Mouse (Mus musculus) MEL (cell line): ENCODE results near the gene Fgfr1op2. TPM values are rescaled to one million over a fixed set of nuclear protein-coding genes. Genes with fewer than 3 reads are reported as not detected.

Experiments
- DNase-seq: peaks from one replicate; pipeline ENCODE4 v3.0.0; 2011; ENCODE audit warnings: low read depth, low spot score
- H3K27ac ChIP-seq: 2 replicates; pipeline ENCODE4 v1.5.1; 2012; ENCODE audit warnings: low read depth, mild to moderate bottlenecking, control low read depth, low read length, moderate library complexity; ENCODE audit not compliant: control insufficient read depth
- H3K27me3 ChIP-seq, 2 experiments: fragments of 150-350 bp in 1 of 2; sonication (generic) in 1 of 2; 2 replicates each; pipeline ENCODE4 v1.6.1; 2012; ENCODE audit warnings: low read length in 2 of 2, mild to moderate bottlenecking in 2 of 2, improper control_type of control experiment in 1 of 2, moderate library complexity in 1 of 2; ENCODE audit not compliant: insufficient read depth in 2 of 2, control insufficient read depth in 1 of 2
- H3K36me3 ChIP-seq, 2 experiments: 2 replicates each; pipeline ENCODE4 v1.6.1; 2012 to 2014; ENCODE audit warnings: low read length in 2 of 2, improper control_type of control experiment in 1 of 2, inconsistent platforms in 1 of 2, mild to moderate bottlenecking in 1 of 2; ENCODE audit not compliant: insufficient read depth in 2 of 2, control insufficient read depth in 1 of 2
- H3K4me1 ChIP-seq, 2 experiments: fragments of 150-350 bp in 1 of 2; sonication (generic) in 1 of 2; 2 replicates each; pipeline ENCODE4 v1.6.1; 2012; ENCODE audit warnings: low read length in 2 of 2, improper control_type of control experiment in 1 of 2, mild to moderate bottlenecking in 1 of 2; ENCODE audit not compliant: insufficient read depth in 2 of 2, control insufficient read depth in 1 of 2
- H3K4me3 ChIP-seq, 2 experiments: fragments of 150-350 bp in 1 of 2; sonication (generic) in 1 of 2; 2 replicates each; pipeline ENCODE4 v1.5.1; 2012; ENCODE audit warnings: low read depth in 2 of 2, low read length in 2 of 2, mild to moderate bottlenecking in 2 of 2, moderate library complexity in 2 of 2, control low read depth in 1 of 2, improper control_type of control experiment in 1 of 2; ENCODE audit not compliant: control insufficient read depth in 1 of 2, insufficient read depth in 1 of 2
- H3K79me2 ChIP-seq: 2 replicates; pipeline ENCODE4 v1.6.1; 2012; ENCODE audit warnings: mild to moderate bottlenecking, low read length, moderate library complexity; ENCODE audit not compliant: control insufficient read depth, poor library complexity, insufficient read depth
- H3K9ac ChIP-seq: 2 replicates; pipeline ENCODE4 v1.6.1; 2012; ENCODE audit warnings: low read depth, mild to moderate bottlenecking, control low read depth, low read length, moderate library complexity; ENCODE audit not compliant: control insufficient read depth, poor library complexity, severe bottlenecking
- H3K9me3 ChIP-seq: fragments of 150-350 bp; sonication (generic); replicated peaks from 2 replicates; pipeline ENCODE4 v1.6.1; 2012; ENCODE audit warnings: mild to moderate bottlenecking, low read length, improper control_type of control experiment, moderate library complexity; ENCODE audit not compliant: insufficient read depth
- BHLHE40 ChIP-seq: IDR thresholded peaks from 2 replicates; pipeline ENCODE4 v1.6.1; 2012; ENCODE audit warnings: low read depth, mild to moderate bottlenecking, inconsistent platforms, low read length, improper control_type of control experiment, borderline replicate concordance
- CHD2 ChIP-seq: IDR thresholded peaks from 2 replicates; pipeline ENCODE4 v1.6.1; 2011; ENCODE audit warnings: low read length, improper control_type of control experiment
- CTCF ChIP-seq, 3 experiments: IDR thresholded peaks in 2 of 3; conservative IDR thresholded peaks in 1 of 3; 2 replicates each; pipeline ENCODE4 v1.5.1; 2011 to 2012; ENCODE audit warnings: low read length in 3 of 3, low read depth in 2 of 3, mild to moderate bottlenecking in 2 of 3, improper control_type of control experiment in 1 of 3, inconsistent platforms in 1 of 3, mixed read lengths in 1 of 3, moderate library complexity in 1 of 3; ENCODE audit not compliant: control insufficient read depth in 1 of 3, insufficient read depth in 1 of 3, poor library complexity in 1 of 3, severe bottlenecking in 1 of 3
- E2F4 ChIP-seq: IDR thresholded peaks from 2 replicates; pipeline ENCODE4 v1.6.1; 2011; ENCODE audit warnings: low read depth, low read length, improper control_type of control experiment, borderline replicate concordance
- ELF1 ChIP-seq: IDR thresholded peaks from 2 replicates; pipeline ENCODE4 v1.6.1; 2014; ENCODE audit warnings: low read depth, mild to moderate bottlenecking, inconsistent platforms, low read length, improper control_type of control experiment, moderate library complexity
- EP300 ChIP-seq, 2 experiments: IDR thresholded peaks; 2 replicates each; pipeline ENCODE4 v1.6.1; 2011; ENCODE audit warnings: improper control_type of control experiment in 2 of 2, low read length in 2 of 2, low read depth in 1 of 2, mild to moderate bottlenecking in 1 of 2
- ETS1 ChIP-seq: IDR thresholded peaks from 2 replicates; pipeline ENCODE4 v1.6.1; 2012; ENCODE audit warnings: low read depth, mild to moderate bottlenecking, inconsistent platforms, low read length, improper control_type of control experiment, moderate library complexity
- GABPA ChIP-seq: IDR thresholded peaks from 2 replicates; pipeline ENCODE4 v1.6.1; 2012; ENCODE audit warnings: low read depth, mild to moderate bottlenecking, inconsistent platforms, low read length, improper control_type of control experiment, moderate library complexity
- GATA1 ChIP-seq: IDR thresholded peaks from 2 replicates; pipeline ENCODE4 v1.6.1; 2011; ENCODE audit warnings: low read depth, low read length, improper control_type of control experiment
- HCFC1 ChIP-seq: IDR thresholded peaks from 2 replicates; pipeline ENCODE4 v1.6.1; 2012; ENCODE audit warnings: low read depth, mild to moderate bottlenecking, inconsistent platforms, low read length, improper control_type of control experiment, moderate library complexity
- JUND ChIP-seq: IDR thresholded peaks from 2 replicates; pipeline ENCODE4 v1.6.1; 2011; ENCODE audit warnings: low read depth, mild to moderate bottlenecking, improper control_type of control experiment, low read length
- MAX ChIP-seq: IDR thresholded peaks from 2 replicates; pipeline ENCODE4 v1.6.1; 2011; ENCODE audit warnings: low read length, improper control_type of control experiment
- MEF2A ChIP-seq: IDR thresholded peaks from 2 replicates; pipeline ENCODE4 v1.6.1; 2014; ENCODE audit warnings: low read depth, mild to moderate bottlenecking, inconsistent platforms, low read length, improper control_type of control experiment; ENCODE audit not compliant: poor library complexity, insufficient replicate concordance, severe bottlenecking; ENCODE audit errors: extremely low read depth
- MYB ChIP-seq: IDR thresholded peaks from 2 replicates; pipeline ENCODE4 v1.6.1; 2011; ENCODE audit warnings: mild to moderate bottlenecking, low read depth, low read length, improper control_type of control experiment
- MYC ChIP-seq: IDR thresholded peaks from 2 replicates; pipeline ENCODE4 v1.6.1; 2011; ENCODE audit warnings: low read depth, mild to moderate bottlenecking, low read length, improper control_type of control experiment, moderate library complexity
- NELFE ChIP-seq: IDR thresholded peaks from 2 replicates; pipeline ENCODE4 v1.6.1; 2011; ENCODE audit warnings: low read depth, low read length, improper control_type of control experiment
- NRF1 ChIP-seq: IDR thresholded peaks from 2 replicates; pipeline ENCODE4 v1.6.1; 2014; ENCODE audit warnings: low read depth, mild to moderate bottlenecking, inconsistent platforms, low read length, improper control_type of control experiment, moderate library complexity; ENCODE audit not compliant: poor library complexity, insufficient read depth, severe bottlenecking
- POLR2AphosphoS5 ChIP-seq: IDR thresholded peaks from 2 replicates; pipeline ENCODE4 v1.6.1; 2012; ENCODE audit warnings: low read depth, borderline replicate concordance, mild to moderate bottlenecking, inconsistent platforms, low read length, moderate library complexity, mixed read lengths
- RCOR1 ChIP-seq: IDR thresholded peaks from 2 replicates; pipeline ENCODE4 v1.6.1; 2012; ENCODE audit warnings: low read depth, mild to moderate bottlenecking, inconsistent platforms, low read length, improper control_type of control experiment
- SIN3A ChIP-seq: IDR thresholded peaks from 2 replicates; pipeline ENCODE4 v1.6.1; 2012; ENCODE audit warnings: low read length, improper control_type of control experiment, inconsistent platforms
- SMC3 ChIP-seq: IDR thresholded peaks from 2 replicates; pipeline ENCODE4 v1.6.1; 2011; ENCODE audit warnings: low read depth, low read length, improper control_type of control experiment
- TAL1 ChIP-seq: IDR thresholded peaks from 2 replicates; pipeline ENCODE4 v1.6.1; 2012; ENCODE audit warnings: mild to moderate bottlenecking, inconsistent platforms, low read length, moderate library complexity, mixed read lengths
- TBP ChIP-seq: IDR thresholded peaks from 2 replicates; pipeline ENCODE4 v1.8.0; 2011; ENCODE audit warnings: low read depth, low read length, improper control_type of control experiment
- TCF12 ChIP-seq: IDR thresholded peaks from 2 replicates; pipeline ENCODE4 v1.6.1; 2014; ENCODE audit warnings: low read depth, mild to moderate bottlenecking, inconsistent platforms, low read length, improper control_type of control experiment, moderate library complexity
- UBTF ChIP-seq: IDR thresholded peaks from 2 replicates; pipeline ENCODE4 v1.6.1; 2012; ENCODE audit warnings: low read depth, mild to moderate bottlenecking, inconsistent platforms, low read length, improper control_type of control experiment, moderate library complexity, borderline replicate concordance; ENCODE audit not compliant: insufficient read depth
- ZKSCAN1 ChIP-seq: IDR thresholded peaks from 2 replicates; pipeline ENCODE4 v1.6.1; 2012; ENCODE audit warnings: low read depth, mild to moderate bottlenecking, inconsistent platforms, low read length, improper control_type of control experiment, moderate library complexity
- ZMIZ1 ChIP-seq: IDR thresholded peaks from 2 replicates; pipeline ENCODE4 v1.6.1; 2012; ENCODE audit warnings: low read depth, mild to moderate bottlenecking, inconsistent platforms, low read length, improper control_type of control experiment, moderate library complexity
- ZNF384 ChIP-seq: IDR thresholded peaks from 2 replicates; pipeline ENCODE4 v1.6.1; 2012; ENCODE audit warnings: low read depth, mild to moderate bottlenecking, inconsistent platforms, low read length, improper control_type of control experiment
- polyA plus RNA-seq, 2 experiments: library from polyadenylated mRNA; stranded (reverse) in 1 of 2; unstranded in 1 of 2; fragments of >175 nt in 1 of 2; fragments of >200 nt in 1 of 2; gene quantifications; 2 replicates each; pipeline versions ENCODE4 v1.2.1 to v1.2.4; 2012; ENCODE audit warnings: low replicate concordance in 2 of 2, low read depth in 1 of 2; ENCODE audit not compliant: insufficient read length in 2 of 2, insufficient read depth in 1 of 2, missing spikeins in 1 of 2
- total RNA-seq: library from RNA; depleted of rRNA; stranded (reverse); fragments of 300-350 nt; gene quantifications from 2 replicates; pipeline ENCODE4 v1.2.3, GENCODE M21; 2012

The Fgfr1op2 gene
- total and polyA plus RNA-seq, 3 experiments: 70.4 to 93.6 TPM; not detected in 1

- peak; percentile 61 for DNase-seq
- H3K9ac ChIP-seq: 0 out of 2 replicates have a peak overlapping the region, but pooled peaks have one; percentile 3
- no peaks in the 10 kb centered on the region for H3K27me3 ChIP-seq
- H3K4me1 ChIP-seq: peaks cover 12 to 33% of the 10 kb centered on the region in 2 experiments
- H3K79me2 ChIP-seq: peaks cover 10% of the 10 kb centered on the region; the same call in 1 of the 2 replicates
- TF ChIP-seq GATA1 (0 out of 2 replicates have a peak, but pooled peaks have one; percentile 8), ZNF384 (no peak), RCOR1 (0 out of 2 replicates have a peak, but pooled peaks have one; percentile 15), SIN3A (peak; percentile 32; the same call in 1 of the 2 replicates)
- TF ChIP-seq, all 39 proteins: peak for 3
- no peaks in the 10 kb centered on the region for H3K9me3 ChIP-seq
- peaks cover 0 to 27% of the 10 kb centered on the region in 2 experiments; a peak in 2 of 4 replicates for H3K36me3 ChIP-seq
- H3K4me3 ChIP-seq: no peak overlapping the region
- H3K27ac ChIP-seq: peak overlapping the region; percentile 11; the same call in 1 of the 2 replicates
Measured at GRCm38 (mm10) chr6:146630961-146631360, 54.0 kb downstream of the Fgfr1op2 start.

DNA sequence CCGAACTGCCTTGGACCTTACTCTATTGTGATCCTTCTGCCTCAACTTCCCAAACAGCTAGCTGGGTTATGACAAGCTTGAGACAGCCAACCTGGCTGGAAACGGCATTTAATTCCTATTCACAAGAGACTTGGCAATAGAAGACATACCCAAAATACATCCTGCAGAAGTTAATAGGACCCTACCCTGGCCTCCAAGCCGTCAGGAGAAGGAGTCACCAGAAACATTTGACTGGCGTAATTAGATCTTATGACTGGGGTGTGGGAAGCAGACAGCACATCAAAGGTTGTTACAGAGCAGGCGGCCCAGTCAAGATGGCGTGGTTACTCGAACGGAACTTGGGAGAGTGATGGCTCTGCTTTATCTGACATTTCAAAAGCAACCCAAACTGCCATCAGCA lies 54.8 kb downstream of the Fgfr1op2 start:
- no peak overlapping the region for H3K9ac ChIP-seq

DNA sequence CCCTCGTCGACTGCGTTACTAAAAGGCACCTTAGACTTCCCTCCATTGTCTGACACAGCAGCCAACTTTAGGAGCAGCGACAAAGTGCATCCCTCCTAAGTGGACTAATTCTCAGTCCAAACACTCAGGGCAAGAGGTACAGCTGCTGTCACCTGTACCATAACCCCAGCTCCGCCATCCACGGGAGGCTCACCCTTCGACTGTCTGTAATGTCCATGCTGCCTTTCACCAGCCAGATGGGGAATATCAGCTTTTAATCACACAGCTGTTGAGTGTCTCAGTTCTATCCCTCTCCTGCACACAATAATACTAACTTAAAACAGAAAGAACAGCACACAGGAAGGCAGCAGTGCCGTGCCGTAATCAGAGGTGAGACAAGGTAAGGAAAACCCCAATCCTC lies 55.4 kb downstream of the Fgfr1op2 start:
- H3K4me3 ChIP-seq: no peak overlapping the region
- TF ChIP-seq UBTF (no peak), POLR2AphosphoS5 (no peak), CHD2 (no peak), TAL1 (no peak), MAX (no peak), ZNF384 (no peak), EP300 (IDR thresholded peaks at IDR 0.05; ENCODE audit: low read depth in 1 of 2, low read length in 2 of 2) (no peak), TCF12 (no peak), GABPA (no peak), TBP (no peak), JUND (no peak), SMC3 (no peak), NRF1 (no peak), NELFE (no peak), HCFC1 (no peak)
- DNase-seq: no peak
- H3K9me3 ChIP-seq: no peaks in the 10 kb centered on the region
- H3K4me1 ChIP-seq: peaks cover 12 to 33% of the 10 kb centered on the region in 2 experiments
- H3K36me3 ChIP-seq: peaks cover 0 to 27% of the 10 kb centered on the region in 2 experiments; a peak in 2 of 4 replicates
- no peak overlapping the region for H3K9ac ChIP-seq
- H3K27ac ChIP-seq: no peak overlapping the region
- H3K79me2 ChIP-seq: peaks cover 10% of the 10 kb centered on the region; the same call in 1 of the 2 replicates
- H3K27me3 ChIP-seq: no peaks in the 10 kb centered on the region

More for the DNA sequence above, 54.8 kb downstream of the Fgfr1op2 start:
- no peaks in the 10 kb centered on the region for H3K9me3 ChIP-seq
- H3K36me3 ChIP-seq: peaks cover 0 to 27% of the 10 kb centered on the region in 2 experiments; a peak in 2 of 4 replicates
- no peaks in the 10 kb centered on the region for H3K27me3 ChIP-seq
- H3K79me2 ChIP-seq: peaks cover 10% of the 10 kb centered on the region; the same call in 1 of the 2 replicates
- TF ChIP-seq ZMIZ1 (no peak), MYB (no peak), POLR2AphosphoS5 (no peak), CHD2 (no peak), ZKSCAN1 (no peak), UBTF (no peak), TAL1 (no peak), TBP (no peak), E2F4 (no peak), ETS1 (no peak), CTCF (IDR thresholded peaks at IDR 0.05 in 2 of 3, conservative IDR thresholded peaks at IDR 0.05 in 1 of 3; ENCODE audit: control insufficient read depth in 1 of 3, insufficient read depth in 1 of 3, low read depth in 2 of 3, low read length in 3 of 3, poor library complexity in 1 of 3, severe bottlenecking in 1 of 3) (no peak), MEF2A (no peak), GABPA (no peak), MYC (no peak), GATA1 (no peak), RCOR1 (no peak), ELF1 (no peak), BHLHE40 (no peak)
- DNase-seq: no peak
- no peak overlapping the region for H3K4me3 ChIP-seq
- H3K27ac ChIP-seq: no peak overlapping the region
- H3K4me1 ChIP-seq: peaks cover 12 to 33% of the 10 kb centered on the region in 2 experiments
